In genomic region chr5:33627968-33628367, GRCm38 (mm10) we compare ENCODE assay signal across 7 mouse cellular contexts. TPM values are rescaled to one million over a fixed set of nuclear protein-coding genes. Genes with fewer than 3 reads are reported as not detected.
DNase-seq lines count a peak whose midpoint lies in the region; ATAC-seq and TF ChIP-seq lines count a peak whose summit lies in the region.

No protein-coding gene starts in this region.

- peak overlapping the region; percentile 87 for H3K4me2 ChIP-seq in heart, embryonic 13.5 days
- H3K4me2 ChIP-seq in limb, embryonic 12.5 days, result peak overlapping the region; percentile 76

- H3K27ac ChIP-seq in ES-Bruce4 (ENCODE audit: insufficient read depth, low read length), result no peak overlapping the region
- peak overlapping the region; percentile 91; the same call in 1 of the 2 replicates for H3K27ac ChIP-seq in heart, embryonic 13.5 days (replicated peaks)
- H3K27ac ChIP-seq in limb, embryonic 12.5 days, result no peak overlapping the region

- peak overlapping the region; percentile 47 for H3K4me3 ChIP-seq in ES-Bruce4 (ENCODE audit: low read depth, low read length)
- H3K4me3 ChIP-seq in heart, embryonic 13.5 days, result peak overlapping the region; percentile 77
- peak overlapping the region; percentile 87 for H3K4me3 ChIP-seq in limb, embryonic 12.5 days (replicated peaks)

- TF ChIP-seq POLR2A in ES-Bruce4 (IDR thresholded peaks at IDR 0.05; ENCODE audit: insufficient read depth, low read length), result no peak

- no peaks in the 10 kb centered on the region for H3K27me3 ChIP-seq in ES-Bruce4 (ENCODE audit: control insufficient read depth, insufficient read depth, low read length, poor library complexity, severe bottlenecking)
- no peaks in the 10 kb centered on the region for H3K27me3 ChIP-seq in heart, embryonic 13.5 days (replicated peaks)
- H3K27me3 ChIP-seq in limb, embryonic 12.5 days, result no peaks in the 10 kb centered on the region

- peak overlapping the region; percentile 84 for H3K9ac ChIP-seq in ES-Bruce4 (ENCODE audit: low read depth, poor library complexity, severe bottlenecking)
- H3K9ac ChIP-seq in heart, embryonic 13.5 days, result peak overlapping the region; percentile 91
- peak overlapping the region; percentile 40; the same call in 1 of the 2 replicates for H3K9ac ChIP-seq in limb, embryonic 12.5 days (replicated peaks)

- 31% methylated on average over 4 of the region's 4 CpGs for WGBS in heart, embryonic 13.5 days
- 52% methylated on average over 4 of the region's 4 CpGs for whole genome bisulfite sequencing in limb, embryonic 12.5 days

- no peak for TF ChIP-seq EP300 in ES-Bruce4 (IDR thresholded peaks at IDR 0.05; ENCODE audit: insufficient read depth, low read depth, low read length)

- no peaks in the 10 kb centered on the region for H3K4me1 ChIP-seq in ES-Bruce4 (ENCODE audit: control insufficient read depth, insufficient read depth, low read length)
- peaks cover 29% of the 10 kb centered on the region for H3K4me1 ChIP-seq in heart, embryonic 13.5 days
- H3K4me1 ChIP-seq in limb, embryonic 12.5 days (replicated peaks), result peaks cover 22% of the 10 kb centered on the region

- no peaks in the 10 kb centered on the region for H3K9me3 ChIP-seq in ES-Bruce4 (replicated peaks; ENCODE audit: control insufficient read depth, insufficient read depth, low read length, poor library complexity, severe bottlenecking)
- no peaks in the 10 kb centered on the region for H3K9me3 ChIP-seq in heart, embryonic 13.5 days
- no peaks in the 10 kb centered on the region for H3K9me3 ChIP-seq in limb, embryonic 12.5 days

- peak; percentile 54 for DNase-seq in adrenal gland, postnatal 10 days
- peak; percentile 49 for DNase-seq in naive thymus-derived CD4-positive, alpha-beta T cell, adult 2 months (ENCODE audit: low read depth)
- no peak for DNase-seq in left cerebral cortex, adult 9 months (ENCODE audit: low spot score in 2 of 2)
- no peak for DNase-seq in cerebellum, postnatal 4 days (ENCODE audit: low spot score in 2 of 2)

- peaks cover 4% of the 10 kb centered on the region; the same call in 1 of the 2 replicates for H3K36me3 ChIP-seq in ES-Bruce4 (ENCODE audit: control insufficient read depth, insufficient read depth, low read length, poor library complexity, severe bottlenecking)
- peaks cover 14% of the 10 kb centered on the region for H3K36me3 ChIP-seq in heart, embryonic 13.5 days
- peaks cover 12% of the 10 kb centered on the region; the same call in 1 of the 2 replicates for H3K36me3 ChIP-seq in limb, embryonic 12.5 days

- no peak for ATAC-seq in heart, embryonic 13.5 days (ENCODE audit: extremely low read depth, insufficient number of reproducible peaks, low FRiP score, low TSS enrichment)
- ATAC-seq in limb, embryonic 12.5 days (ENCODE audit: insufficient number of reproducible peaks, insufficient read depth, low FRiP score, low TSS enrichment, low read depth), result no peak

- no peak for TF ChIP-seq CTCF in ES-Bruce4 (IDR thresholded peaks at IDR 0.05; ENCODE audit: low read depth, low read length)

RNA-seq across cellular contexts. Expression of gene Fam53a, which starts 1.5 kb away (rescaled TPM):
- 26.8 and 29.7 TPM in 2 replicates for polyA plus RNA-seq in ES-Bruce4 (2011; ENCODE audit: insufficient read depth, insufficient read length, low read depth, missing spikeins)
- 10 to 100 TPM; 25.2 to 28.6 TPM for total RNA-seq in adrenal gland, postnatal 10 days (2021)
- polyA plus RNA-seq in heart, embryonic 13.5 days (2015; fragmentation: Nextera tagmentation; extraction: Ambion mirVana), result 46.9 and 50.2 TPM in 2 replicates
- polyA plus RNA-seq in limb, embryonic 12.5 days (2016; fragmentation: Nextera tagmentation; extraction: Ambion mirVana), result 71.5 and 78.8 TPM in 2 replicates

RNA-seq across cellular contexts. Expression of gene Gm9903, which starts 1.8 kb away (rescaled TPM):
- polyA plus RNA-seq in ES-Bruce4 (2011; ENCODE audit: insufficient read depth, insufficient read length, low read depth, missing spikeins), result 0.38 TPM in 1 of 2 replicates, not detected in the other
- under 1 TPM; 0.39 to 0.48 TPM for total RNA-seq in adrenal gland, postnatal 10 days (2021)
- 0.83 and 1.2 TPM in 2 replicates for polyA plus RNA-seq in heart, embryonic 13.5 days (2015; fragmentation: Nextera tagmentation; extraction: Ambion mirVana)
- 0.46 and 0.74 TPM in 2 replicates for polyA plus RNA-seq in limb, embryonic 12.5 days (2016; fragmentation: Nextera tagmentation; extraction: Ambion mirVana)

RNA-seq across cellular contexts. Expression of gene Slbp, which starts 24.4 kb away (rescaled TPM):
- polyA plus RNA-seq in ES-Bruce4 (2011; ENCODE audit: insufficient read depth, insufficient read length, low read depth, missing spikeins), result 109 and 121 TPM in 2 replicates
- 10 to 100 TPM; 50.1 to 56.5 TPM for total RNA-seq in adrenal gland, postnatal 10 days (2021)
- polyA plus RNA-seq in heart, embryonic 13.5 days (2015; fragmentation: Nextera tagmentation; extraction: Ambion mirVana), result 114 and 121 TPM in 2 replicates
- 307 and 311 TPM in 2 replicates for polyA plus RNA-seq in limb, embryonic 12.5 days (2016; fragmentation: Nextera tagmentation; extraction: Ambion mirVana)

RNA-seq across cellular contexts. Expression of gene Tacc3, which starts 30.0 kb away (rescaled TPM):
- 162 and 185 TPM in 2 replicates for polyA plus RNA-seq in ES-Bruce4 (2011; ENCODE audit: insufficient read depth, insufficient read length, low read depth, missing spikeins)
- total RNA-seq in adrenal gland, postnatal 10 days (2021), result 10 to 100 TPM; 24.0 to 31.5 TPM
- 122 and 125 TPM in 2 replicates for polyA plus RNA-seq in heart, embryonic 13.5 days (2015; fragmentation: Nextera tagmentation; extraction: Ambion mirVana)
- 258 and 275 TPM in 2 replicates for polyA plus RNA-seq in limb, embryonic 12.5 days (2016; fragmentation: Nextera tagmentation; extraction: Ambion mirVana)

RNA-seq across cellular contexts. Expression of gene Tmem129, which starts 30.2 kb away (rescaled TPM):
- polyA plus RNA-seq in ES-Bruce4 (2011; ENCODE audit: insufficient read depth, insufficient read length, low read depth, missing spikeins), result 7.3 and 9.5 TPM in 2 replicates
- 10 to 100 TPM; 18.6 to 21.7 TPM for total RNA-seq in adrenal gland, postnatal 10 days (2021)
- 32.0 and 33.0 TPM in 2 replicates for polyA plus RNA-seq in heart, embryonic 13.5 days (2015; fragmentation: Nextera tagmentation; extraction: Ambion mirVana)
- polyA plus RNA-seq in limb, embryonic 12.5 days (2016; fragmentation: Nextera tagmentation; extraction: Ambion mirVana), result 41.9 and 42.8 TPM in 2 replicates

Comparison
In these comparisons a context has a peak if more than half of its experiments do, and no peak if none do; other contexts are left out.
1. H3K9ac ChIP-seq: peak in every context shown above with its lines; median percentile 91 in heart, embryonic 13.5 days; 84 in ES-Bruce4; 40 in limb, embryonic 12.5 days.
2. DNase-seq: peak in adrenal gland, postnatal 10 days (single experiment) and naive thymus-derived CD4-positive, alpha-beta T cell, adult 2 months (single experiment); none in left cerebral cortex, adult 9 months (0 of 2) and cerebellum, postnatal 4 days (0 of 2).
3. Peak in every context shown above with its lines, with median percentiles within 50 percentile points of each other: H3K4me3 ChIP-seq.